Mouse (Mus musculus): ENCODE measurements around the gene Baz1b.
A peak's percentile ranks its signal among the peaks of the same experiment; 100 is the strongest.

The Baz1b gene

DNA sequence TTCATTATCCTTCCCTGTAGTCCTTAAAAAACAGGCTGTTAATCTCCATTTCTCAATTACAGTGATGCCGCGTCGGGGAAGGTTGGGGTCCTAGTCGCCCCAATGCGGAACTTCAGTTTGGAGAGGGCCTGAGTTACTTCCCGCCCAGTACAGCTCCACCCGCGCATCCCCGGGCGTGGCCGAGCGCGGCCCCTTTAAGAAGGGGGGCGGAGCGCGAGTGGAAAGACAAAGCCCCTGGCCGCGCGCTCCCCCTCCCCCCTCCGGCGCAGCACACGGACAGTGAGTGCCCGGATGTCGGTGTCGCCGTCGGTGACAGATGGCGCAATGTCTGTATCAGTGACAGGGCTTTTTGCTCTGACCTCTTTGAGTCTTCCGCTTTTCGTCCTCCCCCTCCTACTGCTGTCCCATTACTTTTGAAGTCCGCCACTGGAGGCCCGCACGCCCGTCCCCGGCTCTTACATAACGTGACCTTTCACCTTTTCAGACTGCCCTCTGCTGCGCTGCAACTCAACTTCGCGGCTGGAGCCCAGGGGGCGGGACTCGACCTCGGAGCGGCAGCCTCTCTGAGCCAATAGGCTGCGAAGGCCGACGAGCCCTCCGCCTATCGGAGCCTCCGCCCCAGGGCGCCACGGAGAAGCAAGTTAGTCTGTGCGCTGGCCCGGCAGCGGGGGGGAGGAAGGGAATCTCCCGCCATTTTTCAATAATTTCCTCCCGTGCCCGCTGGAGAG lies at the start of gene Baz1b:
TSS of gene Baz1b (plus strand) at position 644 of the 728 bp plus-strand sequence.
- DNase-seq: peak; percentile 98 to 99

DNA sequence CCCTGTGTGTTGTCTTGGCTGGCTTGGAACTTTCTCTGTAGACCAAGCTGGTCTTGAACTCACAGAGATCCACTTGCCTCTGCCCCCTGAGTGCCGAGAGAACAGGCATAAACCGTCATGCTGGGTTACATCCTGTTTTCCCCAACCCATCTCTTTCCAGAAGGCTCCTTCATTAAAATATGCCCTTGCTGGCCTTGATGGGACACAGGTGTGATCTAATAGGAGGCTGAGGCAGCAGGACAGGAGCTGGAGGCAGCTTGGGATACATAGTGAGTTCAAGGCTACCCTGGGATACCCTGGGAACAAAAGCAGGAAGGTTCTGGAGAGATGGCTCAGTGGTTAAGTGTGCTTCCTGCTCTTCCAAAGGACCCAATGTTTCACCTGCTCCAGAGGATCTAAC lies 47.2 kb upstream of the Baz1b start:
- no peak for DNase-seq

DNA sequence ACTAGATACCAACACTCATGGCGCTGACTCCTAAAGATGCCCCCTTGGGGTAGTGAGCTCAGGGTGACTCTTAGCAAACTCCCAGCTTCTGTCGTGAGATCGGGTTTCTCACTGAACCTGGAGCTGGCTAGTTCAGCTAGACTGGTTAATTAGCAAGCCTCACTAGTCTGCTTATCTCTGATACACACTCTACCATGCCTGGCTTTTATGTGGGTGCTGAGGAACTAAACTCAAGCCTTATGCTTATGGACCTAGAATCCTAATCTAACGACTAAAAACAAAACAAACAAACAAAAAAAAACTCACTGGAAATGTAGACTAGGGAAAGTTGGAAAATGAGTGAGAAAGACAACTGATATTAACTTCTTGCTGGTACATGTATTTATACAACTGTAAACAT lies 42.6 kb upstream of the Baz1b start:
- no peak for DNase-seq

DNA sequence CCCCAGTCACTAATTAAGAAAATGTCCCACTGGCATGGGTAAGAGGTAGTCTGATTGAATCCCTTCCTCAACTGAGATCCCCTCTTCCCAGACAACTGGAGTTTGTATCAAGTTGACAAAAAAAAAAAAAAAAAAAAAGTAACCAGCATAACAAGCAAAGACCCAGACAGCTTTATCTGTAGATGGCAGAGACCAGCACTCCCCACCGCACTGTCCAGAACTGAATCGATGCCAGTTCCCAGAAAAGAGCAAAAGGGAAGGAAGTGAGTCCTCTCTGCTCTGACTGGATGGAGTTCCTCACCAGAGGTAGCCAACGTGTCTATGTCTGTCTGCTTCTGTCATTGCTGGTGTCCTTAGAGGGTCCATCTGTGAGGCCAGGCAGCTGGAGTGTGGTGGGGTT lies 41.5 kb upstream of the Baz1b start:
- DNase-seq: no peak

DNA sequence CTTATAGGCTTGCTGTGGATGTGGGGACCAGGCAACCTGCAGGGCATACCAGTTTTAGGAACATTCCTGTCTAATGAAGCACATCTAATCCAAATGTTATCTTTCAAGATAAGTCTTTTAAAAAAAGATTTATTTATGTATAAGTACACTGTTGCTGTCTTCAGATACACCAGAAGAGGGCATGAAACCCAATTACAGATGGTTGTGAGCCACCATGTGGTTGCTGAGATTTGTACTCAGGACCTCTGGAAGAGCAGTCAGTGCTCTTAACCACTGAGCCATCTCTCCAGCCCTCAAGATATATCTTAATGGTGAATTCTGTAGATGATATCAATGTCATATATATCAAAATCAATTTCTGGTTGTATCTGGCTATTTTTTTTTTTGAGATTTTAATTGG lies 41.1 kb upstream of the Baz1b start:
- no peak for DNase-seq

DNA sequence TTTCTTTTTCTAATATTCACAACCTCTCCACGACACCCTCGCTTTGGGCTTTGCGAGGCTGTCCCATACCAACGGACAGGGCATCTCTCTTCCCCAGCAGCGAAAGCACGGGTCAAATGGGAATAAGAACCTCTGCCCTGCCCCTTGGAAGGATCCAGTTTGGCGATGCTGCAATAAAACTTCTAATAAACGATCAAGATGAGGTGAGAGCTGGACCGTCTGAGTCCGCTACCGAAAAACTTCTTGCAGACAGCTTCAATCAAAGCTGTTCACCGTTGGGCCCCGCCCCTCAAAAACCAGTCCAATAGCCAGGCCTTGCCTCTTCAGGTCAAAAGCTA lies 38.4 kb upstream of the Baz1b start:
- DNase-seq: no peak

DNA sequence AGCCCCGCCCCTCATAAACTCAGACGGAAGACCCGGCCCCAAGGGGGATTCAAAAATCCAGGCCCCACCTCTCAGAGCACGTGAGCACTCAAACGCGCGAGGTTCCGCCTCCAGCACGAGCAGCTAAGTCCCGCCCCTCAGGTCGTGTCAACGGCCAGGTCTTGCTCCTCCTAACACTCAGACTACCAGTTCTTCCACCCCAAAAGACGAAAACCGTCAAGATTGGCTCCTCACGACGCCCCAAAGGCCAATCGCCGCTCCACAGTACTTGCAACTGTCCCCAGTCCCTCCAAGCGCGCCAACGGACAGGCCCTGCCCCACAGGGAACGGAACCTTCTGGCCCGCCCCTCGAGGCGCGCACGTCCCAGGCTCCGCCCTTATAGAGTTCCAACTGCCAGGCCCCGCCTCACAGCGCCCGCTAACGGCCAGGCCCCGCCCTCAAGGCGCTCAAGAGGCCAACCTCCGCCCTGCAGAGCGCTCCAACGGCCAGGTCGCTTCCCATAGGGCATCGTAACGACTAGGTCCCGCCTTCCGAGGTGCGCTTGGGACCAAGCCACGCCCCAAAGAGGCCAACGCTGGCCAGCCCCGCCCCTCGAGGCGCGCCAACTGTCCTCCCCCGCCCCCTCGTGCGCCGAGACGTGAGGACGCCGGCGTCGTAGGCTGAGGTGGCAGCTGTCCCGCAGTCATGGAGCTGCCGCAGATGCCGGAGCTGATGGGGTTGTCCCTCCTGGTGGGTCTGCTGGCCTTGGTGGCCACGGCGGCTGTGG lies 37.8 kb upstream of the Baz1b start, which contains the start of gene Tbl2:
TSS of gene Tbl2 (plus strand) at position 605 of the 767 bp plus-strand sequence.
- DNase-seq: peak; percentile 99 to 100

DNA sequence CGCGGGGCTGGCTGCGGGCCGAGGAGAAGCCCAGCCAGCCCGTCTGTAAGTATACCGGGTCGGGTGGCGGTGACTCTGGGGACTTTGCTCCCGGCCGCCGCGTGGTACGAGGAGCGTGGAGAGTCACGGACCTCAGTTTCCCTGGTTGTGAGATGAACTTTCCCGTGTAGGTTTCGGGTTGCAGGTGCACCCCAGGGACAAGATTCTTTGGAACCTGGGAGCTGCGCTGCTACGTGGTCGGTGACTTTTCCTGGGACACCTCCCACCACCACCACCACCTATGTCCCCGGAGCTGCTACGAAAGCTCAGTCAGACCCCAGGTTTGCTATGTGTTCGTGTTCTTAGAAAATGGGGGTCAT lies 37.3 kb upstream of the Baz1b start:
- DNase-seq: no peak

DNA sequence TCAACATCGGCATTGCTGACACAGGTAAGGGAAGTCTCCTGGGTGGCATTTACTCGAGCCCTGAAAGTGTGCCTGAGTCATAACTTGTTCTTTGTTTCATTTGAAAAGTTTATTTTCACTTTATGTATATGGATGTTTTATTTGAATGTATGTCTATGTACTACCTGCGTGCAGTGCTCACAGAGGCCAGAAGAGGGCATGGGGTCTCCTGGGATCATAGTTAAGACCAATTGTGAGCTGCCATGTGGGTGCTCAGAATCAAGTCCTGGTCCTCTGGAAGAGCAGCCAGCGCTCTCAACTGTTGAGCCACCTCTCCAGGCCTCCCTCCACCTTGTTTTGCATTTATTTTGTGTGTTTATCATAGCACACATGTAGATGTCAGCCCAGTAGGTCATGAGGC lies 30.6 kb upstream of the Baz1b start:
- no peak for DNase-seq

DNA sequence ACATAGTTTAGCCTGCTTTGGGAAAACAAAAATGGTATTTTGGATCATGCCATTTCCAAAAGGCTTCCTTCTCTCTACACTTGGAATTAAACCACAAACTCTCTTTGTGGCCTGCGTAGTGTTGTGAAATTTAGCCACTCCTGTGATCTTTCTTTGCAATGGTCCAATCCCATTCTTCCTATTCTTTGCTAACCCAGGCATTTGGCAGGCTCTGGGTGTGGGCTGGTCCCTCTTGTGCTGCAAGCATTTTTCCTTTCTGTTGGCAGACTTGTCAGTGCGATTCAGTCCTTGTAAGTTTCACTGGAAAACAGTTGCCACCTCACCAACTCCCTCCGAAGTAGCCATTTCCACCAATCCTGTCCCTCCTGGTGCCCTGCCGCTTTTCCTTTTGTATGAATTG lies 25.8 kb upstream of the Baz1b start:
- DNase-seq: no peak

DNA sequence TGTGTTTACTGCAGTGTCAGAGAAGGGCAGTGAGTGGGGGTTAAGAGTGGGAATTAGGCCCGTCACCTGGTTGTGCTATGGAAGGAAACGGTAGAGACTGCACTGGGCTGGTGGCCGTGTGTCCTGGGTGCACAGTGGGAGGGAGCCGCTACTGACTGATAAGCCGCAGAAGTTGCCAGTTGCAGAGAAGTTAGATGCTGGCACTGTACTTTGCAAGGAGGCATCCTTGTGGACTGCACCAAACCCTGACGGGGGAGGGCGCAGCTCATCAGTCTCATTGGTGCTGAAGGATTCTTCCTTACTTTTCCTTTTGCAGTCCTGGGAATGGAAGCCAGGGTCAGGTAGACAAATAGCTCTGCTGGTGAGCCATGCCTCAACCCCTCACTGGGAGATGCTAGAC lies 25.4 kb upstream of the Baz1b start:
- DNase-seq: peak in 1 of 2 experiments; percentile 12

DNA sequence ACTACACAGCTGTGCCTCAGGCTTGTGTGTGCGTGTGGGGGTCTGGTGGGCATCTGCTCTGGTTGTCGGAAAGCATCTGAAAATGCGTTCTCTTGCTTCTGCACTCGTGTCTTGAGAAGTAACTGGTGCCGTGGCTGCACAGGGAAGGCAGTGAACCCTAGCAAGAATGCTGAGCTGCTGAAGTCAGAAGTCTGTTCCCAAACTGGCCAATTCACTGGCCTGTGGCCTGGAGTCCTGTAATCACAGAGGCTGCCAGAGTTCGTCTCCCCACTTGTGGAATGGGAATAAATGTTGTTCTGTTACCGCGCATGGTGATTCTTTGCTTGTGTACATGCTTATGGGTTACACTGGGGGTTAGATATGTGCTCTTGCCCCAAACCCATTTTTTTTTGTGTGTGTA lies 24.7 kb upstream of the Baz1b start:
- peak; percentile 39 to 64 for DNase-seq

DNA sequence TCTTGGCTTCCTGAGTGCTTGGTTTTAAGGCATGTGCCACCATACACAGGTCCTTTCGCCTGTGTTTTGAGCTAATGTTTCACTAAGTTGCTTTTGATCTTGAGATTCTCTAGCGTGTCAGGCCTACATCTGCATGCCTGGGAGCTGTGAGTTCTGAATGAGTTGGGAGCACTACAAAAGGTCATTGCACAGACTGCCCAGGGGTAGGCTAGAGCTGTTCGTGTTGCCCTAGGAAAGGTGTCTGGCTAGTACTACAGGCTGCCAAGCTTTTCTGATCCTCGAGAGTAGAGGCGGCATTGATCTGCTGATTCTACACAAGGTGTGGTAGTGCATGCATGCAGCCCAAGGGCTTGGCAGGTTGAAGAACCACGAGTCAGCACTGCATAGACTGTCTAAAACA lies 24.2 kb upstream of the Baz1b start:
- DNase-seq: peak; percentile 14 to 50

DNA sequence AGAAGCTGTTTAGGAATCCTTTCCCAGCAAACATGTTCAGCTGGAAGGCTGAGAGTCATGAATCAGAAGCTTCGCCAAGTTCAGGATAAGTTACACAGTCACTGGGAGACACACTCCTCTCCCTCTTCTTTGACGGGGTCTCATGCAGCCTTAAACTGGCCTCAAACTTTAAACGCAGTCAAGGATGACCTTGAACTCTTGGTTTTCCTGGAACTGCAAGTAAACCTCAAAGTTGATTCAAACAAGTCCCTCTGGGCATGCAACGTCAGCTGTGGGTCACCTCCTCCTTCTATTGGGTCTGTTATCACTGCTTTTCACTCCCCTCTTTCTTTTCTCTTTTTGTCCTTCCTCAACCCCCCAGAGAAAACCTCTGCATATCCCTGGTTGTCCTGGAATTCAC lies 20.2 kb upstream of the Baz1b start:
- DNase-seq: no peak

DNA sequence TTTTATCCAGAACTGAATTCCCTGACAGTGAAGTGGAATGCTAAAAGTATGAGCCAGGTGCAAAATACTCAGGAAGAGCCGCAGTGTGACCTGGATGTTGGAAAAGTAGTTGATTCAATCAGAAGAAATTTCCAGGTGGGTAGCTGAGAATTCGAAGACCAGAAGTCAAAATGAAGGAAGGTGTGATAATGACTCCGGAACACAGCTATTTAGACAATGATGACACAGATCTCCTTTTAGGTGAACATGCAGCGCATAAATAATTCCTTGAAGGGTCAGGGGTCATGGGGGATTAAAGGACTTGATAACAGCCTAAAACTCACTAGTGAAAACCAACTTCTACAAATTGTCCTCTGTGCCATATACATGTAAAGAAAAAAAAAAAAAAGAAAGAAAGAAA lies 19.6 kb upstream of the Baz1b start:
- DNase-seq: no peak

DNA sequence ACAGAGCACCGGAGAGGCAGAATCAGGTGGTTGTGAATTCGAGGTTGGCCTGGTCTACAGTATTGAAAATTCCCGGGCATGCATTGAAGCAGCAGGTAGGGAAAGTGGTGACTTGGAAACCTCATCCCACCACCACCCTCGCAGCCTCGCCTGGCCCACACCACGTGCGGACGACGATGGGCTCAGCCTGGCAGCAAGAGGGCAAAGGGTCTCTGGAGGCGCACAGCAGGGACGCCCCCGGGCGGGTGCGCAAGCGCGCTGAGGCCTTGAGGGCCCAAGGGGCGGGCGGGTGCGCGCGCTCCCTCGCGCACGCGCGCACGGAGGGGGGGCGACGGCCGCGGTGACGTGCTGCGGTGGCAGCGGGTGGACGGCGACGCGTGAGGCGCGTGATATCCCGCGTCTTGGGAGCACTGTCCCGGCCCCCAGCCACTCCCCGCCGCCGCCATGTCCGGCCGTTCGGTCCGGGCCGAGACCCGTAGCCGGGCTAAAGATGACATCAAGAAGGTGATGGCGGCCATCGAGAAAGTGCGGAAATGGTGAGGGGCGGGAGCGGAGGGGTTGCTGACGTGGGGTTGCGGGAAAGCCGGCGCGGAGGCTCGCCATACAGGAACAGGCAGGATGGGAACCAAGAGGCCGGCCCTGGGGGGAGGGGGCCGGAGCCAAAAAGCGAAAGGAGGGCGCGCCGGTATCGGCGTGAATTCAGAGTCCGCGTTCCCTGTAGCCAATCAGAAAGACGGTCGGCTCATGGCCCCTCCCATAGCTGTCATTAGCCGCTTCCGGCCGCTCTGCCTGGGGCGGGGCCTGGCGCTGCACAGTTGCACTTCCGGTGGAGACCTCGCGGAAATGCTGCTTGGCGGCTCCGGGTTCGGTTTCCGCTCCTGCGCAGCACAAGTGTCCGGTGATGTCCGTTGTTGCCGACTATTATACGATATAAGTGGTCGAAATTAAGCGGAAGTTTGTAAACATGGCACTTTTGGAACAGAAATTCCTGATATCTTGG lies 18.7 kb upstream of the Baz1b start, which contains the start of gene Bcl7b:
TSS of gene Bcl7b (plus strand) at position 221 of the 1,000 bp plus-strand sequence.
- DNase-seq: peak; percentile 96 to 98

DNA sequence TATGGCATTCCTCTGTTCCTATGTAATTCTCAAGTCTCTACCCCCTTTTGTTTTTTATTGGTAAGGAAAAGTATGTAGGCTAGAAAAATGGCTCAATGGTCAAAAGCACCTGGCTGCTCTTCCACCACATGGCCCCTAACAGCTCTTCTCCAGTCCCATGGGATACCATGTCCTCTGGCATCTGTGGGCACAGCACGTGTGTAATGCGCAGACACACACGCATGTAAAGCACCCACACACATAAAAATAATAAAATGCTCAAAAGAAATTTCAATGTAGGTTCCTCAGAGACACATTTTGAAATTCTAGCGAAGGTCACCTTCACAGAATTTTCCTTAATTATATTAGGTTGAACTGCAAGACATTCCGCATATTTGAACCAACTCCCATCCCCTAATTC lies 17.6 kb upstream of the Baz1b start:
- no peak for DNase-seq

DNA sequence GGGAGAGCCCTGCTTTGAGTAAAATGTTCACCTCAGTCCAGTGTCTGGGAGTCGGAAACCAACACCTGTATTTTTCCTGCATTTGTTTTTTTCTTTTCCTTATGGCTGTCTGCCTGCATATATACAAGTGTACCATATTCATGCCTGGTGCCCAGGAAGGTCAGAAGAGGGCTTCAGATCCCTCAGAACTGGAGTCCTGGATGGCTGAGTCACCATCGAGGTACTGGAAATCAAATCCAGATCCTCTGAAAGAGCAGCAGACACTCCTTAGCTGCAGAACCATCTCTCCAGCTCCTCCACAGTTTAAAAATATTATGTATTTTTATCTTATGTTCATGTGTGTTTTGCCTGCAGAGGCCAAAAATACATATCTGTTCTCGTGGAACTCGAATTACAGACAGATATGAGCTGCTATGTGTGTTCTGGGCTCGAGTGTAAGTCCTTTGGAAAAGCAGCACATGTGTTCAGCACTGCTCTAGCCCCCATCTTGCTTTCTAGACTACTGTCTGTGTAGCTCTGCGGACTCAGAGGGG lies 15.3 kb upstream of the Baz1b start:
- DNase-seq: no peak

DNA sequence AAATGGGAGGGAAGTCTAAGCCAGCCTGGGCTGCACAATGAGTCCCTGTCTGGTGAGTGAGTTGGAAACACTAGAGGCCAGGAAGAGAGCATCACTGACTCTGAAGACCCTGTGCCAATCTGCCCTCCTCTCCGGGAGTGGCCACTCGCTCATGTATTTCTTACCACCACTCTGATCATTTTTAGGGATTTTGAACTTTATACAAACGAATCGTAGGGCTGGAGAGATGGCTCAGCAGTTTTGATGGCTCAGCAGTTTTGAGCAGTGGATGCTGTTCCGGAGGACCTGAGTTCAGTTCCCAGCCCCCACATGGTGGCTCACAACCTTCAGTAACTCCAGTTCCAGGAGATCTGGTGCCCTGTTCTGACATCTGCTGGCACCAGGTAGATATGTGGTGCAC lies 14.1 kb upstream of the Baz1b start:
- DNase-seq: no peak

DNA sequence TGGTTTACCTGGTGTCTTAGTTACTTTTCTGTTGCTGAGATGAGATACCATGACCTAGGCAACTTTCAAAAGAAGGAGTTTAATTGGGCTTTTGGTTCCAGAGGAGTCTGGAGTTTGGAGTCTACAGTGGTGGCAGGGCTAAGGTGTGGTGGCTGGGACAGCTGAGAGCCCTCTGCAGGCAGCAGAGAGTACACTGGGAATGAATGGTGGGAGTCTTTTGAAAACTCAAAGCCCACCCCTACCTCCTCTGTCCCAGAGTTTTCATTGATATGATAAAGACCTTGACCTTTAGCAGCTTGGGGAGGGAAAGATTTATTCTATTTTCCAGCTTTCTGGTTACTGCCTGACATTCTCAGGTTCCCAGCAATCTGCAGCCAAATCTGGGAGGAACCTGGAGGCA lies 12.0 kb upstream of the Baz1b start:
- no peak for DNase-seq

DNA sequence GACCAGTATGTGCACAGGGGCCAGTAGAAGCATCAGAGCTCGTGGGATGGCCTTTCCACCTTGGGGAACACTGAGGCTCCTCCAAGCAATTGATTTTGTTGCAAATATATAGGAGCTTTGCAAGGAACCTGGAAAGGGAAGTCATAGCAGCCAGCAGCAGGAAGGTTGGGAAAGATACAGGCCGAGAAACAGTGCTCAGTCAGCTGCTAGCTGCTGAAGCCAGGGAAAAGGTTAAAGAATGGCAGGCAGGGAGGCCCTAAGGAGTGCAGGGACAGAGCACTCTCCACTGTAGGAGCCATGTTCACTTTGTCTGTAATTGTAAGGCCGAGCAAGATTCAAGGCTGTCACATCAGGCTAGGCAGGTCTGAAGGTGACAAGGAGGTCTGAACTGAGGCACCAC lies 8.5 kb upstream of the Baz1b start:
- DNase-seq: no peak

DNA sequence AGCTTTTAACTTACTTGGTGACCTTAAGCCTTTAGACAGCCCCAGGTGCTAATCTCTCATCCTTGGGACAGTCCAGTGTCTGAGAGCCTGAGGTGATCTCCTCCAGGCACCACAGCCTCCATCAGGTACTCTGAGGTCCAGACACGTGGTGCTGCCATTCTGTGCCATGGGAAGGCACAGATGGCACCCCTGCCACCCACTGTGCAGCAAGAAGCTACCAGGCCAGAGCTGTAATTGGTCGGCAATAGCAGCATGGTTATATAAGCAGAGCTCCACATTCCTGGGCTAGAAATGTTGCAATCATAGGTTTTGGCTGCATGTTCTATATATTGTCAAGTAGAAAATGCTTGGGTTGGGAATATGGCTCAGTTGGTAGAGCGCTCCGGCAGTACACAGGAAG lies 8.1 kb upstream of the Baz1b start:
- no peak for DNase-seq

DNA sequence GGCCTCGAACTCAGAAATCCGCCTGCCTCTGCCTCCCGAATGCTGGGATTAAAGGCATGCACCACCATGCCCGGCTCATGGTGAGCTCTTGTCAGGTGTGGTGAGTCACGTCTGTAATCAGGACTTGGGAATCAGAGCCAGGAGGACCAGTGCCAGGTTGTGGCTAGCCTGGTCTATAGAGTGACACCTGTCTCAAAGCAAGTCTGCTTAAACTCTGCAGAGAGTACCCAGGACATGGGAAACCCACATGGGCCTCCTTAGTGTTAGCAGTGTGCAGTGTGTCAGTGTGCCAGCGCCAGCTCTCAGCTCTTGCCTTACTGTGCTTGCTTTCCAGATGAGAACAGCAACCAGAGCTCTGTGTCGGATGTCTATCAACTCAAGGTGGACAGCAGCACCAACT lies 7.4 kb upstream of the Baz1b start:
- DNase-seq: no peak

All from kidney, postnatal 4 days (tissue).